Mouse (Mus musculus): ENCODE results near the gene Iglon5.

Iglon5 gene

DNA sequence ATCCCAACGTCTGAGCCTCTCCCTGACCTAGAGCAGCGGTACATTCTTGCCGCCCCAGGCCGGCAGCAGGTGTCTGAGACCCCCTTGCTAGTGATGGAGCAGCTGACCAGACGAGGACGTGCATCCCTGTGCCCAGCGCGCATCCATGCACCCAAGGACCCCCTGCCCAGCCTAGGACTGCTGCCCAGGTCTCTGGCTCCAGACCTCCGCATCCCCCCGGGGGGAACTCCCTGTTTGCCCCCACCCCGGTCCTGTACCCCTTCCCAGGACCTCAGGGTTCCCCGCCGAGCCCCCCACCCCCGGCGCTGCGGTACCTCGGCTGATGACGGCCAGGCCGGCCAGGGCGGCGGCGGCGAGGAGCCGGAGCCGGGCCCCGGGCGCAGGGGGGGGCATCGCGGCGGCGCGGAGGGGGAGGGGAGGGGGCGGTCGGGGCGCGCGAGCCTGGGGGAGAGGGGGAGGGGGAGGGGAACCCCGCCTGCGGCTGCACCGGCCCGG, at the start of gene Iglon5:
Gene Iglon5, minus strand, starts transcription at position 445 of the 495 bp plus-strand sequence.
- DNase-seq (ENCODE audit: low read depth, low spot score): no peak

DNA sequence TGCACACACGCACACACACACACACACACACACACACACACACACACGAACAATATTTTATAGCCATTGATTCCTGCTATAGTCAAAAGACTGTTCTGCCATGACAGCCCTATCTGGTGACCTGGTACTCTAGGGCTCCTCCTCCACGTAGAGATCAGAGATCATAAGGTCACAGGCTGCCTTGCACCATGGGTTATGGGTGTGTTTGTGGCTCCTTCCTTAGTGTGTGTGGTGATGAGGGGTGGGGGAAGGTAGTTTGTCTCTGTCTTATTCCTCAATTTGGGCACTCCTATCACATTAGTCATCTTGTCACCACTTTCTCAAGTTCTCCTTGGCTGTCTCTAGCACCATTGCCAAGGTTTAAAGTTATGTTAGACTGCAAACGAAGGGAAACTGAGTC, 48.6 kb upstream of the Iglon5 start:
- DNase-seq (ENCODE audit: low read depth, low spot score): no peak

DNA sequence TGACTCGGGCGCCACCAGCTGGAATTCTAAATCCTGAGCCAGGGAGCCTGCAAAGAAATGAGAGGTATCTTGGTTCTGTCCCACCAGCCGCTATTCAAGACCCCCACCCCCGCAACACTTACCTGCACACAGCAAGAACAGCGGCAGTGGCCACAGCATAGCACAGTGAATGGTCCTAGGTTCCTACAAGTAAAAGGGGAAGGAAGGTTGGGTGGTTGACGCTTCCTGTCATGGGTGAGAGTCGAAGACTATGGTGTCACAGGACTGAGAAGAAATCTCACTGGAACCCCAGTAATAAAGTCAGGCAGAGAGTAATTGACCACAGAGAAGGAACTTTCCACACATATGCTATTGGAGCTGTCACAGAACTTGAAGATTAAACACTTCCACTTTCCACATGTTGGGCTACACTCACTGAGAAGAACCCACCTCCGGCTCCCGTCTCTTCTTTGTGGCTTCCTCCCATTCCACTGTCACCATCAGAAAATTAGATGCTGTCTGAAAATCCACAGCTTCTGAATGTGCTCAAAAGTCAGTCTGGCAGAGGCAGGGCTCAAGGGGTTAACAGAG, 43.1 kb upstream of the Iglon5 start:
- no peak for DNase-seq (ENCODE audit: low read depth, low spot score)

DNA sequence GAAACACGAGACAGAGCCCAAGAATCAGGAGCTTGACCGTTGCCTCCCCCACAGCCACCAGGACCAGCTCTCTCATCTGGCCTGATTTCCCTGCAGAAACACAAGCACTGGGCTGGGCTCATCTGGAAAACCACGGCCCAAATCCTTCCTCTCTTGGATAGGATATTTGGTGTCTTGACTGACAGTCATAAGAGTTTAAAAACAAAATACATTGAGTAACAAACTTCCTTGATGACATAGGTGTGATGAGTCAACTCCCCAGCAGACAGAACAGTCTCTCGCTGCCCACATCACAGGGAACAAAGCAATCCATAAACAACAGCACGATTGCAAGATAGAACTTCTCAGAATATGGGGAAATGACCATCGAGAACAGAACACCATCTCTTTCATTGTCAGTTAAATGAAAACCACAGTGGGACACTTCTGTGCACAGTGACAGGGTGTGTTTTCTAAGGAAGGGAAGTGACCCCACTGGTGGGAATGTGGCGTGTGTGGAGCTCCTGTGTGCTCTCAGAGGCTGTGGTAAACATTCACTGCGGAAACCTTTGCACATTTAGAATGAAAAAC, 40.4 kb upstream of the Iglon5 start:
- DNase-seq (ENCODE audit: low read depth, low spot score): no peak

DNA sequence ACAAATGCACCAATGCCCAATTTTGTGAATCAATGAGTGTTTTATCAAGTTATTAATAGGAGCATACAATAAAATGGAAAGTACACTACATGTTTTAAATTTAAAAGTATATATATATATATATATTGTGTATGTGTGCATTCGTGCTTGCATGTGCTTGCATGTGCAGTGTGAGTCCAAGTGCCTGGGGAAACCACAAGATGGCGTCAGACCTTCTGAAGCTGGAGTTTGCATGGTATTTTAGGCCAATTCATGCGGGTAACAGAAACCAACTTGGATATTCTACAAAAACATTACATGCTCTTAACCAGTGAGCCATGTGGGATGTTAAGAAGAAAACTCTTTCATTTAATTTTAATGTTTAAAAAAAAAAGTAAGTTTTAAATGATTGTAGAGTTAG, 35.4 kb upstream of the Iglon5 start:
- DNase-seq (ENCODE audit: low read depth, low spot score): no peak

DNA sequence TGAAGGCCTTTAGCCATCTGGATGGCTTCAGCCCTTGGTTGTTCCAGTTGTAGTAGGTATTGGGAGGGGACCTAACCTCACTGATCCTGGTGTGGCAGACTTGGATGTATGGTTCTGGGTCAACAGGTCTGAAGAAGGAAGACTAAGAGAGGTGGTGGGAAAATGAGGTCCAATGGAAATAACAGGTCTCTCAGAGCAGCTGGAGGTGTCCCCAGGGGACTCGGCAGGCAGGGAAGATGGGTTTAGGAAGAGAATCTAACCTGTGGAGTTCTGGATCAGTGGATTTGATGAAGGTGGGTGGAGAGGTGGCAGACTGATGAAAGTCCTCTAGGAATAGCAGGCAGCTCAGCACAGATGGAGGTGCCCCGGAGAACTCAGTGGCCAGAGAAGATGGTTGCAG, 32.9 kb upstream of the Iglon5 start:
- no peak for DNase-seq (ENCODE audit: low read depth, low spot score)

DNA sequence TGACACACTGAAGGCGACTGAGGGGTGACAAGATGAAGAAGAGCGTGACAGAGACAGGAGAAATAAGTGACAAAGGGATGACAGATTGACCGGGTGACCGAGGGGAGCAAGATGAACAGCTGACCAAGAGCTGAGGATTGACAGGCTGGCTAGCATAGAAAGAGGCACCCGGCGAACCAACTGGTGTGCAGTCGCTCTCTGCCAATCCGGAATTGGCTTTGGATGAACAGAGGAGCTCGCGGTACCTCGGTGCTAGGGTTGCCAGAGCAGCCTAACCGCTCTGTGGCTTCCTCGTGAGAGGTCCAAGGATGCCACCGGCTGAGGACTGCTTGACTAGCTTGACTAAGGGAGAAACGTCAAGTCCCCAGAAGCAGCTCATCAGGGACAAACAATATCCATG, 28.5 kb upstream of the Iglon5 start:
- DNase-seq (ENCODE audit: low read depth, low spot score): peak; percentile 23

DNA sequence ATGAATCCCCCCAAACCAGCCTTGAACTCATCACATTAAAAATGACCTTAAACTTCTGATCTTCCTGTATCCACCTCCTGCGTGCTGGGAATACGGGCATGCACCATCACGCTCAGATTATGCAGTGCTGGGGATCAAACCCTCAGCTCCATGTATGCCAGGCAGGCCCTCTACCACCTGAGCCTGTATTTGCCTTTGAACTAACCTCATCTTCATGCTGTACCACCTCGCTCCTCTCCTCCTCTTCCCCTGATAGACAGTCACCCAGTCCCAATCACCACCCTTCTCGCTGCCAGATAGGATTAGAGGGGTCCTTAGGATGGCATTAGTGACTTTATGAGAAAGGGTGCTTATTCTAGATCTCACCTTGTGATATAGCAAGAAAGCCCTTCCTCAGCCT, 25.2 kb upstream of the Iglon5 start:
- DNase-seq (ENCODE audit: low read depth, low spot score): no peak

DNA sequence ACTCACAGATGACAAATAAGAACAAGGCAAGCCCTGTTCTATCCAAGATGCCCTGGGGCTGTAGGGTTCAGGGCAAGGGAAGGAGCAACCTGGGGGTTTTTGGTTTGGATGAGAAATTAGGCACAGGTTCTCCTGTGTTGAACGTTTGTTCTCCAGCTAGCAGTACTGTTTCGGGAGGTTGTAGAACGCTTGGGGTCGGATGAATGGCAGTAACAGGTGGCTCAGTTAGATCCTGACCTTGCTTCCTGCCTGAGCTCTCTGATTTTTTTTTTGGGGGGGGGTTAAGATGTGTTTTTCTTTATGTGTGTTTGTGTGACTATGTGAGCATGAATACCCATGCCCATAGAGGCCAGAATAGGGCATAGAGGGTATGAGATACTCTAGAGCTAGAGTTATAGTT, 22.6 kb upstream of the Iglon5 start:
- no peak for DNase-seq (ENCODE audit: low read depth, low spot score)

DNA sequence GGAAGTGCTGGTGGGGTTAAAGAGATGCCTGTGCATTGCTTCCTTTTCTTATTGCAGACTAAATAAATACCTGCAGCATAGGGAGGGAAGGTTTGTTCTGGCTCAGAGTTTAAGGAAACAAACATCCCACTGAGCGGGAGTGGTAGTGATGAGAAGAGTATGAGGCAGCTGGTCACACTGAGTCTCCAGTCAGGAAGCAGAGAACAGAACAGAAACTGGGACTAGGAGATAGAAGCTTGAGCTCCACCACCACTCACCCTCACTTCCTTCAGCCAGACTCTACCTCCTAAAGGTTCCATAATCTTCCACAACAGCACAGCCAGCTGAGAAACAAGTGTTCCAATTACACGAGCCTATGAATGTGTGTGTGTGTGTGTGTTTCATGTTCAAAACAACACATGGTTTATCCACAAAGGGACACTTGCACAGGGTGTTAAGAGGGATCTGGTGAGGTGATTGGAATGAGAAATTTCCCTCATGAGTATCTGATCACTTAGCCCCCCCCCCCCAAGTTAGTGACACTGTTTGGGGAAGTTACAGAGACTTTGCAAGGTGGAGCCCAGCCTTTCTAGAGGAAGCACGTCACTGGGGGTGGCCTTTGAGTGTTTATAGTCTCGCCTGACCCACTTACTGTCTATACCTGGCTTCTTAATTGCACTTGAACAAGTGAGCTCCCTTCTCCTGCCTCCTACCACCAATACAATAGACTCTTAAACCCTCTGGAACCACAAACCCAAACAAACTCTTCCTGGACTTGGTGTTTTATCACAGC, 22.0 kb upstream of the Iglon5 start:
- DNase-seq (ENCODE audit: low read depth, low spot score): no peak

DNA sequence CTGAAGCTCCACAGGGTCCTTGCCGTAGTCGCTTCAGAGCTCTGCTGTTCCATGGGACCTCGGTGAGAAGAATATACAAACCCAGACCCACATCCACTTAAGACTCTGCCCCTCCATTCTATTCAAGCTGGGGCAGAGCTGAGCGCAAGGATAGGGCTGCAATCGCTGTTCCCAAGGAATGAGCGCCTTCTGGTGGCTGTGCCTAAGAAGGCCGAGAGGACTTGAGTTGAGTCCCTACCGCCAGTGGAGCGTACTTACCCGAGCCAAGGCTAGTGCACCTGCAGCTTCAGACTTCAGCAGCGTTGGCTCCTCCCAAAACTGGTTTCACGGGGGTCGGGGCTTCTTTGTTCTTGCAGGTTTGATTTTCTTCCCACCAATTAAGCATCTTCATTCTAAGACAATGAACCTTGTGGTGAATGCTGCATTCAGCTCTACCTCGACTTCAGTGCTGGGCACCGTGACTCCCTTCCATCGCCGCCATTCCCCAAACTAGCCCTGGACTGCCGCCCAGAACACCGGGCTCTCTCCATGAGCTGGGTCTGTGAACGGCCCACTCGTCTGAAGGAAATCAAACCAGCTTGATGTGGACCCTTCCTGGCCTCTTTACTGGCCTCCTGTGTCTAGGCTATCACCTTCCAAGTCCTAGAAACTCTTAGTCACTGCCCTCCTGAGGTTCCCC, 5.6 kb upstream of the Iglon5 start:
- no peak for DNase-seq (ENCODE audit: low read depth, low spot score)

DNA sequence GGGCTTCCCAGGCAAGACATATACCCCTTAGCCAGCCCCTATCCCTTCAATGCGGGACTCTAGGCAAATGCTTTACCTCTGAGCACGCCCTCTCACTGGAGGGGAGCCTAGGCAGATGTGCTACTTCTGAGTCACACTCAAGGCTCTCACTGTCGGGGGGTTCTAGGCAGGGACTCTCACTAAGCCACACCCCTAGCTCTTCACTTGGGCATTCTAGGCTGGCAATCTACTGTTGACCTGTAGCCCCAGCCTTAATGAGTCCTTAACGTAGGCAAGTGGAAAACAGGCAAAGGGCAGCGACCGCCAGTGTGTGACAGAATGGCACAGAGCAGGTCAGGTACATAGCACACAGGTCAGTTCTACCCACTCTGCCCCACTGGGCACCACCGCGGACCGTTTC, 986 bp upstream of the Iglon5 start:
- no peak for DNase-seq (ENCODE audit: low read depth, low spot score)

DNA sequence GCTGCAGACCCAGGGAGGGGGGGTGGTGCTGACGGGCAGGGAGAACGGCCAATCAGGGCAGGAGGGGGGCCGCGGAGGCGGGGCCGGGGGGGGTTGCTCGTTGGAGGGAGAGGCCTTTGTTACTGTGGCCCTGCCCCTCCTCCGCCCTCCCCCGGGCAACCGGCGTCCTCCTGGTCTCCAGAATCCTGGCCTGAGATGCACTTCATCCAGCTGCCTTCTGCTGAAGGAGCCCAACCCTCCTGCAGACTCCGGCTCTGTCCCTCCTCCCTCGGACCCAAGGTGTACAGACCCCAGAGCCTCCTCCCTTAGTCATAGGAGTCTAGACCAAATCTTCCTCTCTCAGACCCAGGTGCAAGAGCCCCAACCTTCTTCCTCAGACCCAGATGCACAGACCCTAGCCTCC, 308 bp upstream of the Iglon5 start:
- no peak for DNase-seq (ENCODE audit: low read depth, low spot score)

DNA sequence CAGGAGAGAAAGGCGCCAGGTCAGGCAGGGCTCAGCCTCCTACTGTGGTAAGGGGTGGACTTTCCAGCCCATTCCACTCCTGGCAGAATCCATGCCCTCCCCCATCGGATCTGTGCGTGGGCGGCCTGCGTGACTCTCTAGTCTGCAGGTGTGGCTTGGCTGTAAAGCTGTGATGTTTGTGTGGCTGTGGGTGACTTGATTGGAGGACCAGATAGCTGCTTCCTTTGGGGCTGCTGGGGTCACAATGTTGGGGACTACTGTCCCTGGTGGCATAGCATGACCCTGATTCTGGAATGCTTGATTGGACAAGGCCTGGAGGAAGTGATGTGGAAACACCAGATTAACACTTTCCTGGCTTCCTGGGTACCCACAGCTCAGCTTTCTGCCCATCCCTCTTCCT, 1.2 kb downstream of the Iglon5 start:
- DNase-seq (ENCODE audit: low read depth, low spot score): no peak

DNA sequence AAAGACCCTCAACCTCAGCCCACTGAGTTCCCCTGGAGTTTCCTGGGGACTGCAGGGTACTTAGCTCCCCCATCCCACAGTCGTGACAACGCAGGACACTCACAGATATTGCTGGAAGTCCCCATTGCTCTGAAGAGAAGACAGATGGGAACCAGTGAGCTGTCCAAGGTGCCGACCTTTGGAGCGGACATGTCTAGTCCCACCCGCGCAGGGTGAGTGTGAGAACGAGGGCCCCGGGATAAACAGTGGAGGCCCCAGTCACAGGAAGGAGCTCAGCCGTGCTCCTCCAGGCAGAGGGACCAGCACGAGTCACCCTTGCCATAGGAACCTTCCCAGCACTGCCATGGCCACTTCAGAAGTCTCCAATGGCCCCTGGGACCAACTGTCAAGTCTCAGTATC, 6.6 kb downstream of the Iglon5 start:
- DNase-seq (ENCODE audit: low read depth, low spot score): no peak

DNA sequence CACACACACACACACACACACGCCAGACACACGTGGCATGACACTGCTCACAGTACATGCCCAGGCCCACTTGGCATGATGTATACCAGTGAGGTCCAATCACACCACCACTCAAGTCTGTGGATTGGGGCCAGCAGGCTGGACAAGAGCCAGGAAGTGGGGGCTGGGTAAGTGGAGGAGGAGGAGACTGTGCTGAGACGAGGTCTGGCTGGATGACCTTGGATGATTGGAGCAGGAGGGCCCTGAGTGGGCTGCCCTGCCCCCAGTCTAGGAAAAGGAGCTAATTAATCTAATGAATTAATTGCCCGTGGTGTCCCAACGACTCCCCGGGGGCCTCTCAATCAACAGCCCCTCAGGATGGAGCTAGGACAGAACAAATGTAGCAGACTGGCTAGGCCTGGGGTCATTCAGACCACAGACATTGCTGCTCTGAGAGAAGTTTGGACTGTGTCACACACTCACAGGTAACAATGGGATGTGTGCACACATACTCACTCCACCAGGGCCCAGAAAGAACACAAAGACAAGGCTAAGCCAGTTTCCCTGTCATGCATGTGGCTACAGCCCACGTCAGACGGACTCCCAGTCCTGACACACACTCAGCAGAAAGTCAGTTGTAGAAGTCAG, 7.7 kb downstream of the Iglon5 start:
- no peak for DNase-seq (ENCODE audit: low read depth, low spot score)

DNA sequence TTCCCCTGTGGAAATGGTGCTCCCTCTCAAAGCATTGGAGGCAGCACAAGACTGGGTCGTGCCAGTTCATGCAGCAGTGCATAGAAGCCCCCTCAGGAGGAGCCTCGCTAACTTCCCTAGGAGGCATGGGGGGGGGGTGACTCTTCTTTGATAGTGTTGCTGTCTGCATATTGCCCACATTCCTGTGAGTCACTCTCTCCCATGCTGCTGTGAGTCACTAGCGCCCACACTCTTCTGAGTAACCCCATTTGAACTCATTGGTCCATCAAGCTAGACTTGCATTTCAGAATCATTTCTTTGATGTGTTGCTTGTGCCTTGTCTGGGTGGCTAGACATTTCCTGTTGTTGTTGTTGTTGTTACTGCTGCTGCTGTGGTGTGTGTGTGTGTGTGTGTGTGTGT, 8.7 kb downstream of the Iglon5 start:
- DNase-seq (ENCODE audit: low read depth, low spot score): no peak

DNA sequence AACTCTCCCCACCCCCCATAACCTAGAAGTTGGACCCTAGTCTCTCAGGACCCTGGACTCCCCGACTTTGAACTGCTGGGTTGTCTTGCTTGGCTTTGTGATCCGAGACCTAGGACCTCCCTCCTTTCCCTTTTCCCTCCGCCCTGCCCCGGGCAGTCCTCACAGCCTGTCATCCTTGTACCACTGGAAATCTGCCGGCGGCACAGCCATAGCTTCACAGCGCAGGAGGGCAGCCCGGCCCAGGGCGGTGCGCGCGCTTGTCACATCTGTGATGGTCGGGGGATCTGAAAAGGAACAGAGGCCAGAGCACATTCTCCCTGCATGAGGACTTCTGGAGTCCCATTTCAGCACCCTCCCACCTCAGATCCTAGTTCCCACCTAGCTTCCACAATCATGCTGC, 13.5 kb downstream of the Iglon5 start:
- DNase-seq (ENCODE audit: low read depth, low spot score): no peak

DNA sequence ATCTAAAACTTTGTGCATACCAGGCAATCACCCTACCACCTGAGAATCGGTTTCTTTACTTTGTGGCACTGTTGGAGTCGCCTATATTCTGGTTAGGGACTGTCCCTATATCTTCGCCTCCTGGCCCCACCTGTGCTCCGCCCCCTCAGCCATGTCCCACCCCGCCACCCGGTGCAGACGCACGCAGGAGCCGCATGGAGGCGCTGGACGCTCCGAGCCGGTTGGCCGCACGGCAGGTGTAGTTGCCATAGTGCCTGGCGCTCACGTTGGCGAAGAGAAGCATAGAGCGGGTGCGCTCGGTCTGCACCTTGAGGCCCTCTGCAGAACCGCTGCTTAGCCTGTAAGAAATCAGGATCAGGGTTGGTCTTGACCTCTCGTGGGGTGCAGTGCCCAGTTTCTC, 14.2 kb downstream of the Iglon5 start:
- no peak for DNase-seq (ENCODE audit: low read depth, low spot score)

DNA sequence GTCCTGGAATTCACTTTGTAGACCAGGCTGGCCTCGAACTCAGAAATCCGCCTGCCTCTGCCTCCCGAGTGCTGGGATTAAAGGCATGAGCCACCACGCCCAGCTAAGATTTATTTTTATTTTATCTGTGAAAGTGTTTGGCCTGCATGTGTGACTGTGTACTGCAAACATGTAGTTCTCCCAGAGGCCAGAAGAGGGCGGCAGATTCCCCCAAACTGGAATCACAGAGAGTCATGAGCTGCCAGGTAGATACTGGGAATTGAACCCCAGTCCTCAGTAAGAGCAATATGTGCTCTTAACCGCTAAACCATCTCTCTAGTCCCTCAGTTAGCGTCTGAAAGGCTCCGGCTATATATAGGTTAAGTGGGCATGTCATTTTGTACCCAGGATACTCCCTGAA, 19.5 kb downstream of the Iglon5 start:
- DNase-seq (ENCODE audit: low read depth, low spot score): no peak

DNA sequence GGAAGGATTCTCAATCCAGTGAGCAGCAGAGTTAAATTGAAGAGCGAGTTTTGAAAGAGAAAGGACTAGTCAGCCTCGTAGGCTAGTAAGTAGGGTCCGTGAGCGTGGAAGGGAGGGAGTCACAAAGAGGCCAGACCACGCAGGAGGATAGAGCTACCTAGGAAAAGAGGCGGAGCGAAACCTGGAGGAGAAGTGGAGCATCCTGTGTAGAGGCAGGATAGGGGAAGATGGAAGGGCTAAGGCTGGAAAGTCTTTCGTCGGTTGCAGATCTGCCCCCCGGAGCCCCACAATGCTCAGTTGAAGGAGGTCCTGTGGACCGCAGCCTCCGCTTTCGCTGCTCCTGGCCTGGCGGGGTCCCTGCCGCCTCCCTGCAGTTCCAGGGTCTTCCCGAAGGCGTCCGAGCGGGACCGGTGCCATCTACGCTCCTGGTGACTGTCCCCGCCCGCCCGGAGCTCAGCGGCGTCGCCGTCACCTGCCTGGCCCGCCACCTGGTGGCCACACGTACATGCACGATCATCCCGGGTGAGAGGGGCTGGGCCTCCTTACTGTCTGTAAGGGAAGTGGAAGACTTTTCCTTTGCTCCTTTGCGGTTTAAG, 23.7 kb downstream of the Iglon5 start:
- peak; percentile 68 for DNase-seq (ENCODE audit: low read depth, low spot score)
